Mouse (Mus musculus): ENCODE results near the gene Pdgfa. TPM values are rescaled to one million over a fixed set of nuclear protein-coding genes. Genes with fewer than 3 reads are reported as not detected.

Gene Pdgfa
- polyA plus RNA-seq, 1 experiment from 2014 or later: 53.2 TPM

- H3K4me2 ChIP-seq: peak overlapping the region; percentile 40
- H3K4me3 ChIP-seq: no peak overlapping the region
- H3K4me1 ChIP-seq: peaks cover 65% of the 10 kb centered on the region
- peaks cover 5% of the 10 kb centered on the region; the same call in 1 of the 2 replicates for H3K27me3 ChIP-seq
- peak overlapping the region; percentile 79 for H3K27ac ChIP-seq
- no peaks in the 10 kb centered on the region for H3K36me3 ChIP-seq
- H3K9me3 ChIP-seq: no peaks in the 10 kb centered on the region
- H3K9ac ChIP-seq: no peak overlapping the region
- ATAC-seq (ENCODE audit: borderline replicate concordance, extremely low read depth, low FRiP score, low TSS enrichment): peak; percentile 67
- WGBS: 14% methylated on average over 13 of the region's 13 CpGs
Measured at GRCm38 (mm10) chr5:138948031-138948980, 48.9 kb downstream of the Pdgfa start.

- H3K4me1 ChIP-seq: peaks cover 57% of the 10 kb centered on the region
- no peak for ATAC-seq (ENCODE audit: borderline replicate concordance, extremely low read depth, low FRiP score, low TSS enrichment)
Measured at GRCm38 (mm10) chr5:138947487-138947886, 49.7 kb downstream of the Pdgfa start.

DNA sequence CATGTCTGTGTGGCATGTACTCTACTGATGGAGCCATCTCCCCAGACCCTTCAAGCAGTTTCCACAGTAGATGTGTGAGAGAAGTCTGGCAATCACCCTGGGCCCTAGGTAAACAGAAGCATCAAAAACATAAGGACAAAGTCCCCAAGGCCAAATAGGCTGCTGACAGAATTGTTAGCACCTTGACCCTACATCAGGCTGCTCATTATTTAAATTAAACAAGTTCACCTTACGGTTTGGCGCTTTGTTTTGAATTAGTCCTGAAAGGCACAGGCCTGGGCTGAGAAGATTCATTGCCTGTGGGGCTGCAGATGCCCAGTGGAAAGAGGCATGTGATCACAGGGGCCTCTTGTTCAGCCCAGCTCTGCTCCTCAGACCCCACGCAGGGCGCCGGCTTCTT is 50.2 kb downstream of the Pdgfa start:
- Histone ChIP-seq H3K9me3 (no peaks in the 10 kb centered on the region), H3K27ac (peak overlapping the region; percentile 15; the same call in 1 of the 2 replicates), H3K4me1 (peaks cover 56% of the 10 kb centered on the region), H3K9ac (no peak overlapping the region), H3K36me3 (no peaks in the 10 kb centered on the region), H3K4me3 (no peak overlapping the region), H3K27me3 (peaks cover 5% of the 10 kb centered on the region; the same call in 1 of the 2 replicates), H3K4me2 (no peak overlapping the region)
- no peak for ATAC-seq (ENCODE audit: borderline replicate concordance, extremely low read depth, low FRiP score, low TSS enrichment)
- 75% methylated on average over 5 of the region's 5 CpGs for WGBS

More at GRCm38 (mm10) chr5:138947487-138947886, 49.7 kb downstream of the Pdgfa start:
- Histone ChIP-seq H3K4me2 (peak overlapping the region; percentile 40), H3K9me3 (no peaks in the 10 kb centered on the region), H3K27ac (peak overlapping the region; percentile 79), H3K9ac (no peak overlapping the region), H3K36me3 (no peaks in the 10 kb centered on the region), H3K4me3 (no peak overlapping the region), H3K27me3 (peaks cover 5% of the 10 kb centered on the region; the same call in 1 of the 2 replicates)
- WGBS: 75% methylated on average over 5 of the region's 5 CpGs

GRCm38 (mm10) chr5:138945011-138945410 is 52.2 kb downstream of the Pdgfa start:
- H3K36me3 ChIP-seq: no peaks in the 10 kb centered on the region
- peaks cover 45% of the 10 kb centered on the region for H3K4me1 ChIP-seq
- H3K9me3 ChIP-seq: no peaks in the 10 kb centered on the region
- no peak overlapping the region for H3K27ac ChIP-seq
- no peak overlapping the region for H3K9ac ChIP-seq
- no peak overlapping the region for H3K4me3 ChIP-seq
- 80% methylated on average over 3 of the region's 3 CpGs for WGBS
- no peaks in the 10 kb centered on the region for H3K27me3 ChIP-seq
- H3K4me2 ChIP-seq: no peak overlapping the region
- no peak for ATAC-seq (ENCODE audit: borderline replicate concordance, extremely low read depth, low FRiP score, low TSS enrichment)

DNA sequence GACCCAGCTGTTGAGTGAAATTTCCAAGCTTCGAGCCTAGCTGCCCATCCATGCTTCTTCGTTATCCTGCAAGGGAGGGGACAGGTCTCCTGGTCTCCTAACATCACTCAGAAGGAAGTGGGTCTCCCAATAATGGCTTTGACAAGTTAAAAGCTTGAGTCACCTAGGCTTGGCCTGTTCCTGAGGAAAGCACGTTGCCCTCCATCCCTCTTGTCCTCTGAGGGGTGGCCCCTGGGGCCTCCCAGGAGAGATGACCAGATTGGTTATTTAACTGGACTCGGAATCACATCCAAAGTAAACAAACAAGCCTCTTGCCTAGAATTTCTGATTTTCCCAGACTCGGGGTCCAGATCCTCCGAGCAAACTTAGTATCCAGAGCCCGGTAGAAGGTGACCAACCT is 52.6 kb downstream of the Pdgfa start:
- Histone ChIP-seq H3K9ac (no peak overlapping the region), H3K27ac (no peak overlapping the region), H3K27me3 (no peaks in the 10 kb centered on the region), H3K4me3 (no peak overlapping the region), H3K36me3 (no peaks in the 10 kb centered on the region), H3K9me3 (no peaks in the 10 kb centered on the region), H3K4me1 (peaks cover 41% of the 10 kb centered on the region), H3K4me2 (no peak overlapping the region)
- ATAC-seq (ENCODE audit: borderline replicate concordance, extremely low read depth, low FRiP score, low TSS enrichment): no peak
- 57% methylated on average over 7 of the region's 7 CpGs for WGBS

GRCm38 (mm10) chr5:138941842-138942241 is 55.3 kb downstream of the Pdgfa start:
- no peak overlapping the region for H3K27ac ChIP-seq
- ATAC-seq (ENCODE audit: borderline replicate concordance, extremely low read depth, low FRiP score, low TSS enrichment): no peak
- WGBS: 59% methylated on average over 8 of the region's 8 CpGs
- no peaks in the 10 kb centered on the region for H3K27me3 ChIP-seq
- no peak overlapping the region for H3K9ac ChIP-seq
- no peaks in the 10 kb centered on the region for H3K9me3 ChIP-seq
- H3K36me3 ChIP-seq: no peaks in the 10 kb centered on the region
- H3K4me1 ChIP-seq: peaks cover 19% of the 10 kb centered on the region
- H3K4me2 ChIP-seq: no peak overlapping the region
- H3K4me3 ChIP-seq: no peak overlapping the region

DNA sequence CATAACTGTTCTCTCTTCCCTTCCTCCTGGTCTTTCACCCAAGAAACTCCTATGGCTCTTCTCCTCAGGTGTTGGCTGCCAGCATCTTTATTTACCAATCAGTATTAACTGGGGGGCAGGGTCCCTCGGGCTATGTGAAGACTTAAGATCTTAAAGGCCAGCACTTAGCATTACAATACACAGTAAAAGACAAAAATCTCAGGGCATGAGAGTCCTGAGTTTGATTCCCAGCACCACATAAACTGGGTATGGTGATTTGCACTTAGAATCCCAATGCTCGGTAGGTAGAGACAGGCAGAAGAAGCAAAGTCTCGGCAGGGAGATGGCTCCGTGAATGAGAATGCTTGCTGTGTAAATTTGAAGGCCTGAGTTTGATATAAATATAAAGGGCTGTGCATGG is 56.6 kb downstream of the Pdgfa start:
- Histone ChIP-seq H3K27ac (no peak overlapping the region), H3K4me2 (no peak overlapping the region), H3K9ac (no peak overlapping the region), H3K4me3 (no peak overlapping the region), H3K36me3 (no peaks in the 10 kb centered on the region), H3K27me3 (no peaks in the 10 kb centered on the region), H3K4me1 (peaks cover 12% of the 10 kb centered on the region), H3K9me3 (no peaks in the 10 kb centered on the region)
- 83% methylated on average over 4 of the region's 4 CpGs for WGBS
- no peak for ATAC-seq (ENCODE audit: borderline replicate concordance, extremely low read depth, low FRiP score, low TSS enrichment)

- Histone ChIP-seq H3K4me1 (peaks cover 11% of the 10 kb centered on the region), H3K9ac (no peak overlapping the region), H3K9me3 (no peaks in the 10 kb centered on the region), H3K36me3 (no peaks in the 10 kb centered on the region), H3K27me3 (no peaks in the 10 kb centered on the region), H3K27ac (no peak overlapping the region), H3K4me2 (no peak overlapping the region), H3K4me3 (no peak overlapping the region)
- no peak for ATAC-seq (ENCODE audit: borderline replicate concordance, extremely low read depth, low FRiP score, low TSS enrichment)
- WGBS: 56% methylated on average over 3 of the region's 3 CpGs
Measured at GRCm38 (mm10) chr5:138938572-138939163, 58.5 kb downstream of the Pdgfa start.

- Histone ChIP-seq H3K9me3 (no peaks in the 10 kb centered on the region), H3K4me3 (no peak overlapping the region), H3K9ac (no peak overlapping the region), H3K36me3 (no peaks in the 10 kb centered on the region), H3K4me1 (peaks cover 24% of the 10 kb centered on the region), H3K27me3 (peaks cover 7% of the 10 kb centered on the region; the same call in 1 of the 2 replicates), H3K27ac (no peak overlapping the region), H3K4me2 (no peak overlapping the region)
- 61% methylated on average over 8 of the region's 8 CpGs for WGBS
- ATAC-seq (ENCODE audit: borderline replicate concordance, extremely low read depth, low FRiP score, low TSS enrichment): no peak
Measured at GRCm38 (mm10) chr5:138936399-138937089, 60.6 kb downstream of the Pdgfa start.

DNA sequence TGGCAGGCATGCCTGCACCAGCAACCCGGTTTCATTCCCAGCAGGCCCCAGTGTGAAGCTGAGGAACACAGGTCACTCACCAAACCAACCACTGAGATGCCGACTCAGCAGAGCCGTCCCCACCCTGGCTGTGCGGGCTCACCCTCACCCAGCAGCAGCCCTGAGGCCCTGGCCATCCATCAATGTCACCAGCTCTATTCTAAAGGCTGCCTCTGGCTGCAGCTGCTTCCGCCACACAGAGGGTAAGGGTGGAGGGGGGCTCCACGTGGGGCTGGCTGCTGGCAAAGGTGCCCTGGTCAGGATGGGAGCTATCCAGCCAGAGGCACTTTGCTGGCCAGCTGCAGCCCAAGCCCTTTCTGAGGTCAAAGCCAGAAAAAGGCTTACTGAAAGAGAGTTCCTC is 62.6 kb downstream of the Pdgfa start:
- H3K27ac ChIP-seq: no peak overlapping the region
- WGBS: 11% methylated on average over 6 of the region's 6 CpGs
- H3K4me3 ChIP-seq: no peak overlapping the region
- 0 out of 2 replicates have a peak, but pooled peaks have one; percentile 29 for ATAC-seq (ENCODE audit: borderline replicate concordance, extremely low read depth, low FRiP score, low TSS enrichment)
- H3K4me1 ChIP-seq: peaks cover 32% of the 10 kb centered on the region
- H3K9ac ChIP-seq: no peak overlapping the region
- peaks cover 10% of the 10 kb centered on the region; the same call in 1 of the 2 replicates for H3K27me3 ChIP-seq
- no peaks in the 10 kb centered on the region for H3K36me3 ChIP-seq
- H3K4me2 ChIP-seq: no peak overlapping the region
- H3K9me3 ChIP-seq: no peaks in the 10 kb centered on the region

- ATAC-seq (ENCODE audit: borderline replicate concordance, extremely low read depth, low FRiP score, low TSS enrichment): no peak
- H3K4me3 ChIP-seq: no peak overlapping the region
- H3K4me2 ChIP-seq: peak overlapping the region; percentile 3; the same call in 1 of the 2 replicates
- no peaks in the 10 kb centered on the region for H3K36me3 ChIP-seq
- H3K27me3 ChIP-seq: peaks cover 10% of the 10 kb centered on the region; the same call in 1 of the 2 replicates
- peaks cover 26% of the 10 kb centered on the region for H3K4me1 ChIP-seq
- no peaks in the 10 kb centered on the region for H3K9me3 ChIP-seq
- H3K27ac ChIP-seq: no peak overlapping the region
- 13% methylated on average over 18 of the region's 18 CpGs for WGBS
- no peak overlapping the region for H3K9ac ChIP-seq
Measured at GRCm38 (mm10) chr5:138932460-138933432, 64.4 kb downstream of the Pdgfa start.

All from lung, embryonic 15.5 days (tissue).